Comparison of ENCODE assay signal across 23 mouse cellular contexts in the genomic region with DNA sequence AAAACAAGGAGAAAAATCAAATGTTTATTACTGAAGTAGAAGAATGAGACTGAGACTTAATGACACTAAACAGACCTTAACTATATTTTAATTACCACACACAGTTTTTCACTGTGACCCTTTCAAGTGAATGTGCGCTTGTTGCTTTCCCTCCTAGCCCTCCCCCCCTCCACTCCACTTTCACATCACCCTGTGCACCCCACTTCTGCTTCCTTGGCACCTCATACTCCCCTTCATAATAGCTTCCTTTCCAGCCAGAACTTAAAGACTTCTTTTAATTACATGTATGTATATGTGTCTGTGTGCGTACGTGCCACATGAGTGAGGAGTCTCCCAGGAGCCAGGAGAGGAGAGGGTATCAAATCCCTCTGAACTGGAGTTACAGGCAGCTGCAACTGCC. TPM values are rescaled to one million over a fixed set of nuclear protein-coding genes. Genes with fewer than 3 reads are reported as not detected.
DNase-seq lines count a peak whose midpoint lies in the region; ATAC-seq lines count a peak whose summit lies in the region.
"Had no signal": no experiment of that assay in that cellular context is flagged by ENCODE, and none has a peak within 500 bp of the region (broad histone marks: within the 10 kb centered on the region; RNA-seq: fewer than 3 reads in every experiment).

No protein-coding gene starts in this region.

- no peaks in the 10 kb centered on the region for H3K36me3 ChIP-seq in forebrain, embryonic 12.5 days (replicated peaks)
- H3K36me3 ChIP-seq: embryonic facial prominence, embryonic 10.5 days; embryonic facial prominence, embryonic 12.5 days; G1E had no signal

- H3K4me3 ChIP-seq in forebrain, embryonic 12.5 days (replicated peaks) = no peak overlapping the region
- H3K4me3 ChIP-seq: embryonic facial prominence, embryonic 10.5 days; embryonic facial prominence, embryonic 12.5 days had no signal

- H3K4me1 ChIP-seq in forebrain, embryonic 12.5 days = no peaks in the 10 kb centered on the region
- H3K4me1 ChIP-seq: embryonic facial prominence, embryonic 10.5 days; embryonic facial prominence, embryonic 12.5 days had no signal

- DNase-seq in embryo, embryonic 10.5 days (ENCODE audit: low spot score) = no peak
- DNase-seq in testis, postnatal 14 days (ENCODE audit: low spot score) = no peak
- DNase-seq: adrenal gland, adult 8-10 months; adrenal gland, postnatal 14 days; adrenal gland, postnatal 36 days; B cell, adult 2 months; cerebellum, adult 11-12 months; cerebellum, adult 2 months; cerebellum, adult 9-10 months; cerebellum, postnatal 10 days; cerebellum, postnatal 25 days had no signal

- no peak overlapping the region for H3K27ac ChIP-seq in forebrain, embryonic 12.5 days
- H3K27ac ChIP-seq: embryonic facial prominence, embryonic 10.5 days; embryonic facial prominence, embryonic 12.5 days had no signal

- no peak overlapping the region for H3K9ac ChIP-seq in forebrain, embryonic 12.5 days
- H3K9ac ChIP-seq: embryonic facial prominence, embryonic 12.5 days had no signal

- no peaks in the 10 kb centered on the region for H3K9me3 ChIP-seq in forebrain, embryonic 12.5 days
- H3K9me3 ChIP-seq: embryonic facial prominence, embryonic 10.5 days; embryonic facial prominence, embryonic 12.5 days; G1E had no signal

- 94% methylated on average over 3 of the region's 3 CpGs for WGBS in forebrain, embryonic 12.5 days

- ATAC-seq in common myeloid progenitor, adult 5-6 weeks (replicated peaks; ENCODE audit: low read depth, poor library complexity, severe bottlenecking) = peak; percentile 42
- ATAC-seq in megakaryocyte, adult 5-6 weeks (ENCODE audit: poor library complexity, severe bottlenecking) = peak; percentile 79
- ATAC-seq in forebrain, embryonic 12.5 days (ENCODE audit: low FRiP score) = no peak
- ATAC-seq: activated CD4-positive, CD25-positive, alpha-beta regulatory T cell, adult 4 months; CD4-positive, CD25-positive, alpha-beta regulatory T cell, adult 4 months; forebrain, embryonic 14.5 days; forebrain, embryonic 16.5 days; Patski had no signal

- H3K27me3 ChIP-seq in forebrain, embryonic 12.5 days = no peaks in the 10 kb centered on the region
- H3K27me3 ChIP-seq: CH12.LX; embryonic facial prominence, embryonic 12.5 days had no signal

- no peak overlapping the region for H3K4me2 ChIP-seq in forebrain, embryonic 12.5 days
- H3K4me2 ChIP-seq: embryonic facial prominence, embryonic 12.5 days had no signal

RNA-seq across cellular contexts. Expression of gene Suco, which starts 12.3 kb away (rescaled TPM):
- 61.5 and 86.5 TPM in 2 replicates for total RNA-seq in common myeloid progenitor, adult 5-6 weeks (2017)
- 23.0 and 26.4 TPM in 2 replicates for total RNA-seq in megakaryocyte, adult 5-6 weeks (2015)
- 52.0 and 61.3 TPM in 2 replicates for total RNA-seq in megakaryocyte, adult 5-6 weeks (2017)
- polyA plus RNA-seq in forebrain, embryonic 12.5 days (2016; fragmentation: Nextera tagmentation; extraction: Ambion mirVana) = 29.2 and 32.3 TPM in 2 replicates
